Mouse (Mus musculus) left cerebral cortex, postnatal 25 days (tissue): ENCODE measurements around the gene Fst. TPM values are rescaled to one million over a fixed set of nuclear protein-coding genes. Genes with fewer than 3 reads are reported as not detected.

Experiments used
- DNase-seq, 2 experiments: peaks; one replicate each; pipeline ENCODE4 v3.0.0; 2022; ENCODE audit warnings: low spot score in 2 of 2, mixed read lengths in 1 of 2
- intact Hi-C: fragments of 180-260 bp; cut with DNase I; formaldehyde crosslinking; loops from one replicate; pipeline ENCODE4 v1.15.1; 2025
- total RNA-seq, 2 experiments: library from RNA; stranded (reverse); gene quantifications; 2 replicates each; pipeline ENCODE4 v1.2.3; 2021

The Fst gene
- total RNA-seq, 2 experiments from 2014 or later: 7.2 to 11.5 TPM

- intact Hi-C loops: no loop called here
- DNase-seq: no peak
Observed at GRCm38 (mm10) chr13:114425230-114425629, 33.5 kb downstream of the Fst start.

GRCm38 (mm10) chr13:114420235-114420634 lies 38.5 kb downstream of the Fst start:
- intact Hi-C loops: no loop called here
- no peak for DNase-seq

- no peak for DNase-seq
- intact Hi-C loops: no loop called here
Observed at GRCm38 (mm10) chr13:114419364-114419763, 39.4 kb downstream of the Fst start.

GRCm38 (mm10) chr13:114412326-114412725 lies 46.4 kb downstream of the Fst start:
- no peak for DNase-seq
- intact Hi-C loops: no loop called here

GRCm38 (mm10) chr13:114406866-114407265 lies 51.9 kb downstream of the Fst start:
- intact Hi-C loops: no loop called here
- no peak for DNase-seq

- intact Hi-C loops: no loop called here
- no peak for DNase-seq
Observed at GRCm38 (mm10) chr13:114406424-114406823, 52.3 kb downstream of the Fst start.

- DNase-seq: no peak
- intact Hi-C loops: no loop called here
Observed at GRCm38 (mm10) chr13:114405100-114405715, 53.5 kb downstream of the Fst start.

Other genes with a start within 250 kb of the Fst start
- 100 to 1,000 TPM; 167 to 184 TPM for gene Ndufs4, start 70.7 kb downstream of the Fst start, total RNA-seq